ENCODE assay signal across 27 mouse cellular contexts in genomic region chr12:64216409-64216808, GRCm38 (mm10).
"Had no signal": no experiment of that assay in that cellular context is flagged by ENCODE, and none has a peak within 500 bp of the region (broad histone marks: within the 10 kb centered on the region; RNA-seq: fewer than 3 reads in every experiment).

No protein-coding gene starts in this region.

- H3K27ac ChIP-seq: limb, embryonic 10.5 days; limb, embryonic 12.5 days; limb, embryonic 13.5 days; limb, embryonic 15.5 days; liver, embryonic 12.5 days; liver, embryonic 13.5 days; liver, embryonic 14.5 days; liver, embryonic 15.5 days; lung, embryonic 15.5 days; macrophage; midbrain, embryonic 10.5 days; midbrain, embryonic 12.5 days; midbrain, embryonic 13.5 days; midbrain, embryonic 15.5 days had no signal

- H3K4me3 ChIP-seq: limb, embryonic 10.5 days; limb, embryonic 12.5 days; limb, embryonic 13.5 days; limb, embryonic 15.5 days; liver, embryonic 12.5 days; liver, embryonic 13.5 days; liver, embryonic 15.5 days; lung, embryonic 15.5 days; megakaryocyte, embryonic 14.5 days; midbrain, embryonic 10.5 days; midbrain, embryonic 12.5 days; midbrain, embryonic 13.5 days; midbrain, embryonic 15.5 days; myocyte had no signal

- H3K9ac ChIP-seq: limb, embryonic 12.5 days; limb, embryonic 13.5 days; limb, embryonic 15.5 days; liver, embryonic 12.5 days; liver, embryonic 13.5 days; liver, embryonic 14.5 days; liver, embryonic 15.5 days; liver, postnatal 0 days; lung, embryonic 14.5 days; lung, embryonic 15.5 days; midbrain, embryonic 12.5 days; midbrain, embryonic 13.5 days; midbrain, embryonic 15.5 days had no signal

- H3K9me3 ChIP-seq: limb, embryonic 10.5 days; limb, embryonic 12.5 days; limb, embryonic 13.5 days; limb, embryonic 15.5 days; liver, embryonic 12.5 days; liver, embryonic 13.5 days; liver, embryonic 15.5 days; lung, embryonic 15.5 days; megakaryocyte, embryonic 14.5 days; midbrain, embryonic 10.5 days; midbrain, embryonic 12.5 days; midbrain, embryonic 13.5 days; midbrain, embryonic 15.5 days had no signal

- H3K4me1 ChIP-seq: limb, embryonic 10.5 days; limb, embryonic 12.5 days; limb, embryonic 13.5 days; limb, embryonic 15.5 days; liver, embryonic 12.5 days; liver, embryonic 13.5 days; liver, embryonic 15.5 days; lung, embryonic 15.5 days; megakaryocyte, embryonic 14.5 days; midbrain, embryonic 10.5 days; midbrain, embryonic 12.5 days; midbrain, embryonic 13.5 days; midbrain, embryonic 15.5 days had no signal

- H3K27me3 ChIP-seq: limb, embryonic 12.5 days; limb, embryonic 13.5 days; limb, embryonic 15.5 days; liver, embryonic 12.5 days; liver, embryonic 13.5 days; liver, embryonic 15.5 days; lung, embryonic 15.5 days; megakaryocyte, embryonic 14.5 days; midbrain, embryonic 12.5 days; midbrain, embryonic 13.5 days; midbrain, embryonic 15.5 days had no signal

- H3K36me3 ChIP-seq: limb, embryonic 10.5 days; limb, embryonic 12.5 days; limb, embryonic 13.5 days; limb, embryonic 15.5 days; liver, embryonic 12.5 days; liver, embryonic 13.5 days; liver, embryonic 15.5 days; lung, embryonic 15.5 days; midbrain, embryonic 10.5 days; midbrain, embryonic 12.5 days; midbrain, embryonic 13.5 days; midbrain, embryonic 15.5 days had no signal

- DNase-seq: left cerebral cortex, postnatal 4 days; liver; liver, embryonic 13.5 days; liver, postnatal 0 days; lung, adult 18-20 months; lung, adult 2 months; lung, embryonic 14.5 days; lung, postnatal 10 days; lung, postnatal 14 days; lung, postnatal 36 days; lung, postnatal 4 days; midbrain, embryonic 14.5 days had no signal
